Mouse (Mus musculus) C2C12 (cell line): ENCODE results near the gene Gm28035. TPM values are rescaled to one million over a fixed set of nuclear protein-coding genes. Genes with fewer than 3 reads are reported as not detected.

Source experiments
- H3K27me3 ChIP-seq: one replicate; pipeline ENCODE4 v1.6.1; 2011; ENCODE audit not compliant: control insufficient read depth, insufficient read depth, insufficient read length
- H3K36me3 ChIP-seq: one replicate; pipeline ENCODE4 v1.6.1; 2011; ENCODE audit not compliant: control insufficient read depth, insufficient read depth
- H3K4me3 ChIP-seq: one replicate; pipeline ENCODE4 v1.5.1; 2011; ENCODE audit warnings: mild to moderate bottlenecking, control low read depth; ENCODE audit not compliant: poor library complexity, insufficient read depth, severe bottlenecking
- H3K79me2 ChIP-seq: one replicate; pipeline ENCODE4 v1.6.1; 2011; ENCODE audit not compliant: control insufficient read depth, insufficient read depth
- H3K79me3 ChIP-seq: one replicate; pipeline ENCODE4 v1.6.1; 2011; ENCODE audit warnings: low read depth, control low read depth
- H3ac ChIP-seq: one replicate; pipeline ENCODE3; 2011; ENCODE audit warnings: low read depth; ENCODE audit not compliant: control insufficient read depth, insufficient read length
- CEBPB ChIP-seq: IDR thresholded peaks from one replicate; pipeline ENCODE4 v1.6.1; 2011; ENCODE audit warnings: low read depth, mild to moderate bottlenecking, control low read depth, moderate library complexity
- CTCF ChIP-seq: IDR thresholded peaks from one replicate; pipeline ENCODE4 v1.5.1; 2011; ENCODE audit not compliant: control insufficient read depth, insufficient read depth, insufficient read length
- FOSL1 ChIP-seq: IDR thresholded peaks from one replicate; pipeline ENCODE4 v1.8.0; 2011; ENCODE audit warnings: mild to moderate bottlenecking, low read length; ENCODE audit not compliant: poor library complexity, insufficient read depth, severe bottlenecking
- MAX ChIP-seq: IDR thresholded peaks from one replicate; pipeline ENCODE4 v1.6.1; 2011; ENCODE audit warnings: mild to moderate bottlenecking, control low read depth
- MYOD1 ChIP-seq: IDR thresholded peaks from one replicate; pipeline ENCODE4 v1.6.1; 2011; ENCODE audit warnings: low read depth; ENCODE audit not compliant: control insufficient read depth, insufficient read length
- MYOG ChIP-seq: IDR thresholded peaks from one replicate; pipeline ENCODE4 v1.6.1; 2011; ENCODE audit not compliant: control insufficient read depth, insufficient read length; ENCODE audit errors: extremely low read depth
- USF1 ChIP-seq: IDR thresholded peaks from one replicate; pipeline ENCODE4 v1.6.1; 2011; ENCODE audit warnings: low read depth, mild to moderate bottlenecking, control low read depth, moderate library complexity
- polyA plus RNA-seq: library from polyadenylated mRNA; unstranded; fragments of >200 nt; fragmentation: generic; extraction: Trizol; gene quantifications from one replicate; pipeline ENCODE4 v1.2.1, GENCODE M21; 2012; ENCODE audit warnings: missing spikeins

The Gm28035 gene
- polyA plus RNA-seq, 1 experiment = 0.01 TPM

DNA sequence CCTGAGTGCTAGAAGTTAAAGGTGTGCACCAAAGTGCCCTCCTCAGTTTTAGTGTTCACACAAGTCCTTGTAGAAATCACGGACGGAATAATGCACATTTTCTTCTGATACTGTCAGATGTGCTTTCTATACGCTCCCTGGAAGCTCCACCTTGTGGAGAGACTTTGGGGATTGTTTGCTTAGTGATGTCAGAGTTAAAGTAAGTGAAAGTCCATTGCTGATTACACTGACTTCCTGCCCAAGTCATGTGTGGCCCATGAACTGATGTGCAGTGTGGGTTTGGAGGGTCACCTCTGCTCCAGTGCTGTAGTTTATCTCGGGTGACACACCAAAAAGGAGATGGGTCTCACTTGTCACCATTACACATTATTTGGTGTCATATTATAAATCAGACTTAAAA, 78.9 kb downstream of the Gm28035 start:
- H3K4me3 ChIP-seq = no peak overlapping the region
- H3K79me3 ChIP-seq = no peaks in the 10 kb centered on the region
- H3K27me3 ChIP-seq = no peaks in the 10 kb centered on the region
- peaks cover 96% of the 10 kb centered on the region for H3K36me3 ChIP-seq
- no peak for TF ChIP-seq MYOG
- TF ChIP-seq MYOD1 = no peak
- TF ChIP-seq CTCF = no peak
- TF ChIP-seq CEBPB = no peak
- TF ChIP-seq USF1 = no peak
- no peak for TF ChIP-seq FOSL1
- TF ChIP-seq MAX = no peak
- H3K79me2 ChIP-seq = no peaks in the 10 kb centered on the region
- no peak overlapping the region for H3ac ChIP-seq

DNA sequence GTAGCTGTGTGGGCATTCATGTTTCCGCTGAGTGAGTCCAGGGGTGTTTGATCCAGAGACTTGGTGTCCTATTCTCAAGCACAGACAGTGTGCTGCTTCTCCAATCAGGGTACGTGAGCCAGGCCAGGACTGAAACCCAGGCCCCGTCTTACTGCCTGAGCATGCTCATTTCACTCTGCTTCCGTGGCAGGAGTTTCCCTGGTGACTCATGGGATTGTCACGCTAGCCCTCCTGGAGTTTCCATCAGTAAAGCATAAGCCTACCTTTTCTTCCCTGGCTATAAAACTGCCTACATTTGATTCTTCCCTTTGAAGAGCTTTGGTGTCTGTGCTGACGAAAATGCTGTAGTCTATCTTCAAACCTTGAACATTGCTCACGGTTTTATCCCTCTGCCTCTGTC, 82.7 kb downstream of the Gm28035 start:
- Histone ChIP-seq H3K4me3 (no peak overlapping the region), H3K36me3 (peaks cover 95% of the 10 kb centered on the region), H3K79me3 (no peaks in the 10 kb centered on the region), H3K27me3 (no peaks in the 10 kb centered on the region), H3K79me2 (no peaks in the 10 kb centered on the region), H3ac (no peak overlapping the region)
- TF ChIP-seq USF1 = no peak
- no peak for TF ChIP-seq MYOD1
- TF ChIP-seq FOSL1 = no peak
- TF ChIP-seq CEBPB = no peak
- no peak for TF ChIP-seq CTCF
- no peak for TF ChIP-seq MYOG
- no peak for TF ChIP-seq MAX

DNA sequence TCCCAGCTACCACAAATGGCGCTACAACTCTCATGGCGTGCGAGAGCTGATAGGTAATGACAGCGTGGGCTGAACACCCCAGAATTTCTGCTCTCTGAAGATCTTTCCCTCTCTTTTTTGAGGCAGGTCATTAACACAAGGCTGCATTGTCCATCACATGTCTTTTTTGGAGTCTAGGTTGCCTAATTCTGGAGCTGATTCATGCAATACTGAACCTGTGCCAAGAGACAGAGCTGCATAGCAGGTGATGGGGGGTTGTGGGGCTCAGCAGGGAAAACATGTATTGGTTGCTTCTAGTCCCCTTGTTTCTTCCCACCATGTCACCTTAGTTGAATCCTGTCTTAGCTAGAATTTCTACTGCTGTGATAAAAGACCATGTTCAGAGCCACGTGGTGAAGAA, 84.9 kb downstream of the Gm28035 start:
- no peaks in the 10 kb centered on the region for H3K79me2 ChIP-seq
- H3K36me3 ChIP-seq = peaks cover 96% of the 10 kb centered on the region
- no peak for TF ChIP-seq MYOD1
- no peak for TF ChIP-seq MAX
- TF ChIP-seq CTCF = no peak
- no peak for TF ChIP-seq USF1
- no peak for TF ChIP-seq FOSL1
- no peak for TF ChIP-seq CEBPB
- TF ChIP-seq MYOG = no peak
- H3K4me3 ChIP-seq = no peak overlapping the region
- no peak overlapping the region for H3ac ChIP-seq
- H3K27me3 ChIP-seq = no peaks in the 10 kb centered on the region
- H3K79me3 ChIP-seq = no peaks in the 10 kb centered on the region

DNA sequence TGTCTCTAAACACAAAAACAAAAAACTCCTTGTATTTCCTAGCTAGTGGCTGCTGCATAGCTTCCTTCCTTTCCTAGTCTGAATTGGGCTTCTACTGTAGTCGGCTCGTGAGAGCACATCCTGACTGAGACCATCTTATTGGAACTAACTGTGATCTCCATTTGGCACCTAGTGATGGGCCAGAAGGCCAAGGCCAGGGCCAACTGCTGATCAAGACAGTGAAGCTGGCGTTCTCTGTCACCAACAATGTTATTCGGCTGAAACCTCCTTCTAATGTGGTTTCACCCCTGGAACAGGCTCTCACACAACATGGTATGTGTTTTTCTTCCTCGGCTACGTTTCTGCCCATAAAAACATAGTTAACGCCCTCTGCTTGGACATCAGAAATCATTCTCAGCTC, 86.9 kb downstream of the Gm28035 start:
- no peak for TF ChIP-seq FOSL1
- no peak for TF ChIP-seq CEBPB
- no peak for TF ChIP-seq USF1
- no peak for TF ChIP-seq MYOD1
- TF ChIP-seq CTCF = no peak
- no peak for TF ChIP-seq MYOG
- TF ChIP-seq MAX = no peak
- H3K4me3 ChIP-seq = no peak overlapping the region
- H3K36me3 ChIP-seq = peaks cover 93% of the 10 kb centered on the region

DNA sequence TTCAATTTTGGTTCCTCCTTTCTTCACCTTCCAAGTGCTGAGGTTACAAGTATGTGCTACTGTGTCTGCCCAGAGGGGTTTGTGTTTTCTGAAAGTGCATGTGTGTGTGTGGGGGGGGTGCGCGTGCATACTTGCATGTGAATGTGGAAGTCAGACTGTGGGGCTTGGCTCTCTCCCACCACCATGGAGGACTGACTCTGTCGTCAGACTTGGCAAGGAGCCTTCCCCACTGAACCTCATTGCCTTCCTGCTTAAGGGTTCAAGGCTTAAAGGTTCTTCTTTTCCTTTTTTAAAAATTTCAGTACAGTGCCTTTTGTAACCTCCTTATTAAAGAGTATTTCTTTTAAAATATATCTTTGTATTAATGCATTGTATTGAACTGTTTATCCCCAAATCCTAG, 88.4 kb downstream of the Gm28035 start:
- Histone ChIP-seq H3K79me2 (no peaks in the 10 kb centered on the region), H3K79me3 (no peaks in the 10 kb centered on the region), H3K27me3 (no peaks in the 10 kb centered on the region), H3K36me3 (peaks cover 94% of the 10 kb centered on the region), H3K4me3 (no peak overlapping the region), H3ac (no peak overlapping the region)
- TF ChIP-seq MYOD1 = no peak
- TF ChIP-seq MYOG = no peak
- TF ChIP-seq FOSL1 = no peak
- no peak for TF ChIP-seq CTCF
- TF ChIP-seq MAX = no peak
- TF ChIP-seq USF1 = no peak
- no peak for TF ChIP-seq CEBPB

More for the DNA sequence above, 86.9 kb downstream of the Gm28035 start:
- Histone ChIP-seq H3K79me2 (no peaks in the 10 kb centered on the region), H3K27me3 (no peaks in the 10 kb centered on the region), H3K79me3 (no peaks in the 10 kb centered on the region), H3ac (no peak overlapping the region)

Other genes starting within 250 kb of the Gm28035 start
- gene Wdr34, start 191.7 kb upstream of the Gm28035 start, polyA plus RNA-seq = 16.4 TPM
- gene Set, start 183.2 kb upstream of the Gm28035 start, polyA plus RNA-seq = 312 TPM
- 5.5 TPM for gene Pkn3, start 162.9 kb upstream of the Gm28035 start, polyA plus RNA-seq
- 31.5 TPM for gene Zdhhc12, start 146.9 kb upstream of the Gm28035 start, polyA plus RNA-seq
- gene Zer1, start 116.0 kb upstream of the Gm28035 start, polyA plus RNA-seq = 7.2 TPM
- gene Tbc1d13, start 106.8 kb upstream of the Gm28035 start, polyA plus RNA-seq = 25.3 TPM
- gene Endog, start 69.1 kb upstream of the Gm28035 start, polyA plus RNA-seq = 16.1 TPM
- 33.4 TPM for gene Spout1, start 62.1 kb upstream of the Gm28035 start, polyA plus RNA-seq
- 2.7 TPM for gene Kyat1, start 34.7 kb upstream of the Gm28035 start, polyA plus RNA-seq
- gene Lrrc8a, start 2.9 kb upstream of the Gm28035 start, polyA plus RNA-seq = 20.6 TPM
- gene Phyhd1, start 25.6 kb downstream of the Gm28035 start, polyA plus RNA-seq = 1.4 TPM
- gene Gm28038, start 40.5 kb downstream of the Gm28035 start, polyA plus RNA-seq = 0.16 TPM
- 28.3 TPM for gene Dolk, start 45.8 kb downstream of the Gm28035 start, polyA plus RNA-seq
- 54.6 TPM for gene Nup188, start 45.8 kb downstream of the Gm28035 start, polyA plus RNA-seq
- 60.0 TPM for gene Sh3glb2, start 118.8 kb downstream of the Gm28035 start, polyA plus RNA-seq
- 29.4 TPM for gene Miga2, start 123.7 kb downstream of the Gm28035 start, polyA plus RNA-seq
- 19.4 TPM for gene Dolpp1, start 151.7 kb downstream of the Gm28035 start, polyA plus RNA-seq
- gene Crat, start 175.2 kb downstream of the Gm28035 start, polyA plus RNA-seq = 22.5 TPM
- 213 TPM for gene Ptpa, start 175.5 kb downstream of the Gm28035 start, polyA plus RNA-seq
- 61.4 TPM for gene Ier5l, start 233.7 kb downstream of the Gm28035 start, polyA plus RNA-seq